Mouse (Mus musculus): Measurements from ENCODE around the gene Aldh3b3. TPM values are rescaled to one million over a fixed set of nuclear protein-coding genes. Genes with fewer than 3 reads are reported as not detected.

The Aldh3b3 gene
- total and polyA plus RNA-seq, 3 experiments, result not detected

DNA sequence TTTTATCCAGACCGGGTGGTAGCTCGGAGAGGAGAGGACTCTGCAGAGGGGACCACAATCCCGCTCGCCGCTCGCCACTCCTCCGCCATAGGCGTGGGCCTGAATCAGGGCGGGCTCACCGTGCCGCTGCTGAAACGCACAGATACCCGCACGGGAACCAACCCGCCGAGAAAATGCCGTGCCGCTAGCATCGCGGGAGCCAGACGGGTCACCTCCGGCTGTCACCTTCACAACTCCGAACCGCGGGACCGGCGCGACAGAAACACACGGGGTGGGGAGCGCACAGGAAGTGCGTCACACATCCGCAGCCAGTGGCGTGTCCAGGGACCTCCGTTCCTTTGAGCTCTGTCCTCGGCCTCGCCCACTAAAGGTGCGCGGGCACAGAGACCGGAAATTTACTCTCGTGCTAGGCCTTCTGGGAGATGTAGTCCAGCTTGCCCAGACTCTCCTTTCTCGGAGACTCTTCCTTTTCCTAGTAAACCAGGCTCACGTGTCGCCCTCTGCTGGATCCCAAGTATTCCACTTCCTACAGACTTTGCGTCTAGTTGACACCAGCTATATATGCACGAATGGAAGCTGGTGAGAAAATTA lies 54.1 kb downstream of the Aldh3b3 start, which contains the start of gene Ndufv1 (continued):
- TF ChIP-seq EP300 (IDR thresholded peaks at IDR 0.05; ENCODE audit: low read length) (no peak), GABPA (IDR thresholded peaks at IDR 0.05; ENCODE audit: insufficient replicate concordance, low read depth, low read length) (peak; percentile 87; the same call in 1 of the 2 replicates), NRF1 (IDR thresholded peaks at IDR 0.05; ENCODE audit: low read depth, low read length) (peak; percentile 87), RCOR1 (conservative IDR thresholded peaks at IDR 0.05; ENCODE audit: low read depth, low read length) (peak; percentile 47; the same call in 1 of the 2 replicates), TCF12 (IDR thresholded peaks at IDR 0.05; ENCODE audit: low read depth, low read length) (peak; percentile 86), ZMIZ1 (IDR thresholded peaks at IDR 0.05; ENCODE audit: low read depth, low read length) (no peak; the same call in 1 of the 2 replicates), MXI1 (IDR thresholded peaks at IDR 0.05; ENCODE audit: low read depth, low read length) (peak; percentile 97), MYC (IDR thresholded peaks at IDR 0.05; ENCODE audit: low read depth, low read length) (peak; percentile 89), KAT2A (IDR thresholded peaks at IDR 0.05; ENCODE audit: insufficient replicate concordance, low read length) (peak; percentile 96), E2F4 (IDR thresholded peaks at IDR 0.05; ENCODE audit: insufficient replicate concordance, low read depth, low read length) (peak; percentile 95), ELF1 (IDR thresholded peaks at IDR 0.05; ENCODE audit: low read depth, low read length) (peak; percentile 97), CHD1 (IDR thresholded peaks at IDR 0.05; ENCODE audit: low read depth, low read length) (no peak), SMC3 (IDR thresholded peaks at IDR 0.05; ENCODE audit: low read depth, low read length) (peak; percentile 82), IRF4 (IDR thresholded peaks at IDR 0.05; ENCODE audit: low read depth, low read length) (peak; percentile 68), TBP (conservative IDR thresholded peaks at IDR 0.05; ENCODE audit: low read depth, low read length) (peak; percentile 65; the same call in 1 of the 2 replicates), ZNF384 (IDR thresholded peaks at IDR 0.05; ENCODE audit: low read depth, low read length) (no peak), BHLHE40 (IDR thresholded peaks at IDR 0.05; ENCODE audit: low read depth, low read length) (peak; percentile 79), PAX5 (IDR thresholded peaks at IDR 0.05; ENCODE audit: low read length) (no peak), MAFK (IDR thresholded peaks at IDR 0.05; ENCODE audit: insufficient replicate concordance, low read length) (peak; percentile 36; the same call in 1 of the 2 replicates), POLR2AphosphoS2 (IDR thresholded peaks at IDR 0.05; ENCODE audit: low read depth, low read length) (peak; percentile 59; the same call in 1 of the 2 replicates)

DNA sequence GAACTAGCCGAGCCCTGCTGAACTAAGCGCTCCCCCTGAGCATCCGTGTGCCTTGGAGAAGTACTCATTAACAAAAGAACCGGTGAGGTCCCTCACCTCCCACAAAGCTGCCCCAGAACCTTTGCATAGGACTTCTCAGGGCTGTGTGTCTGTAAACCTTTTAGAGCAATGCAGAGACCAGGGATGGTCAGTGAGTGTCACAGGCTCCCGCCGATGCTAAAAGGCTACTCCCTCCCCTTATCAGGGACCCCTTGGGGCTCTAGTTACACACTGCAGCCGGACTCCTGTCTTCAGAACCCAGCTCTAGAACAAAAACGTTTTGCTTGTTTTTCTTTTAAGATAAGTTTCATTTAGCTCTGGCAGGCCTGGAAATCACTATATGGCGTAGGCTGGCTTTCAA lies 54.6 kb downstream of the Aldh3b3 start:
- peaks cover 25 to 33% of the 10 kb centered on the region in 2 experiments for H3K36me3 ChIP-seq (replicated peaks in 1 of 2; ENCODE audit: control insufficient read depth in 1 of 2, insufficient read depth in 1 of 2, low read length in 1 of 2)
- DNase-seq (ENCODE audit: extremely low read depth), result no peak
- H3K79me2 ChIP-seq (replicated peaks; ENCODE audit: control insufficient read depth, extremely low read depth, insufficient read depth, poor library complexity, severe bottlenecking), result peaks cover 8% of the 10 kb centered on the region; the same call in 1 of the 2 replicates
- no peaks in the 10 kb centered on the region for H3K9me3 ChIP-seq (replicated peaks; ENCODE audit: low read length)
- H3K4me3 ChIP-seq (replicated peaks in 1 of 3; ENCODE audit: low read depth in 2 of 3, low read length in 2 of 3, poor library complexity in 1 of 3), result peak overlapping the region; percentile 62 to 98 (median 86)
- no peak for TF ChIP-seq ZKSCAN1 (IDR thresholded peaks at IDR 0.05; ENCODE audit: borderline replicate concordance, low read depth, low read length)
- TF ChIP-seq IRF4 (IDR thresholded peaks at IDR 0.05; ENCODE audit: low read depth, low read length), result no peak
- TF ChIP-seq RAD21 (IDR thresholded peaks at IDR 0.05; ENCODE audit: low read depth, low read length), result no peak
- no peak for TF ChIP-seq E2F4 (IDR thresholded peaks at IDR 0.05; ENCODE audit: insufficient replicate concordance, low read depth, low read length)
- TF ChIP-seq MXI1 (IDR thresholded peaks at IDR 0.05; ENCODE audit: low read depth, low read length), result no peak
- TF ChIP-seq MEF2A (IDR thresholded peaks at IDR 0.05; ENCODE audit: borderline replicate concordance, low read depth, low read length), result no peak
- TF ChIP-seq ELF1 (IDR thresholded peaks at IDR 0.05; ENCODE audit: low read depth, low read length), result no peak
- TF ChIP-seq JUND (conservative IDR thresholded peaks at IDR 0.05; ENCODE audit: low read depth, low read length), result no peak
- in situ Hi-C loops (cut with MboI; ENCODE audit: low pct_ligation_motif_present, low pct_unique_long_range_greater_than_20kb, low sequenced_read_pairs) (no loop called here), dilution Hi-C loops (cut with MboI; ENCODE audit: extremely low pct_ligation_motif_present, extremely low pct_unique_long_range_greater_than_20kb, low sequenced_read_pairs) (no loop called here)
- H3K9ac ChIP-seq (ENCODE audit: insufficient read depth, low read depth), result peak overlapping the region; percentile 68; the same call in 1 of the 2 replicates
- no peak overlapping the region for H3K27ac ChIP-seq (ENCODE audit: insufficient read depth, low read depth)
- H3K4me2 ChIP-seq (ENCODE audit: insufficient read depth, low read depth, poor library complexity, severe bottlenecking), result peak overlapping the region; percentile 65
- H3K4me1 ChIP-seq (ENCODE audit: control insufficient read depth in 1 of 2, insufficient read depth in 2 of 2), result peaks cover 4 to 18% of the 10 kb centered on the region in 2 experiments
- peaks cover 2% of the 10 kb centered on the region for H3K27me3 ChIP-seq (replicated peaks)
